Mouse (Mus musculus): ENCODE data around the gene Nox4.

DNA sequence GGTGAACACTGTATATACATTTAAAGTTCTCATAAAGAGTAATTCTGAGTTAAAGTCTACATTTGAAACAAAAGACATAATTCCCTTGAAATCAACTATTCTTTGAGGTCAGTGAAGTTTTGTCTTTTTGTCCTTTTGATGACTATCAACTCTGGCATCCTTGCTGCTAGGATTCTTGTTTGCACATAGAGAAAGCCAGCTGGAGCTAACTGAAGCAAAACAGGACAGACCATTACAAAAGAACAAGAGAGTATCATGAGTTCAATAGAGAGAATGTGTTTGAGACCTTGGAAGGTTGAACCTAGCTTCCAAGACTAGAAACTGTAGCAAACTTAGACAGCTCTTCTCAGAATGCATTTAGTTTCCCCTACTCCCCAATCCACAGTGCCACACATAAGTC, 24.2 kb upstream of the Nox4 start:
- no peak for TF ChIP-seq CTCF (IDR thresholded peaks at IDR 0.05; ENCODE audit: low read depth)
- TF ChIP-seq EP300 (IDR thresholded peaks at IDR 0.05; ENCODE audit: low read depth): no peak

Measured in liver, postnatal 0 days (tissue).